Mouse (Mus musculus) CD4-positive helper T cell, adult 2 months (primary cell): ENCODE data around the gene Magi2.

Experiments used
- DNase-seq: peaks from one replicate; pipeline ENCODE4 v3.0.0-alpha.2; 2012; ENCODE audit warnings: low read depth, missing footprints, low spot score

Gene Magi2

DNA sequence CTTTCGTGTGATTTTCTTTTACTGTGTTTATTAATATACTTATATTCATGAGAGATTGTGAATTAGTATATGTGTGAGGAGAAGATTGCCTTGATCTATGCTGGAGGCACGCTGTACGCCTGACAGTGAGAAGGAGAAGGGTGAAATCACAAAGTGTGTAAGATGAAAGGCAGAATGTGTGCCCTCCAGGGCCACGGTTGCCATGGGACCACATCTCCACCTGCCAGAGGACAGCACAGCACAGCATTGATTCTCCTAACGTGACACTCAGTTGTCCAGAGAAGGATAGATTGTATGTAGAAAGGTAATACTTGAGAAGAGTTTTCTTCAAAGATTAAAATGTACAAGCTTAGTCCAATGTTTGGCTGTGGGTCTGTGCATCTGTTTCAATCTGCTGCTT lies 847.3 kb downstream of the Magi2 start:
- DNase-seq, result no peak

DNA sequence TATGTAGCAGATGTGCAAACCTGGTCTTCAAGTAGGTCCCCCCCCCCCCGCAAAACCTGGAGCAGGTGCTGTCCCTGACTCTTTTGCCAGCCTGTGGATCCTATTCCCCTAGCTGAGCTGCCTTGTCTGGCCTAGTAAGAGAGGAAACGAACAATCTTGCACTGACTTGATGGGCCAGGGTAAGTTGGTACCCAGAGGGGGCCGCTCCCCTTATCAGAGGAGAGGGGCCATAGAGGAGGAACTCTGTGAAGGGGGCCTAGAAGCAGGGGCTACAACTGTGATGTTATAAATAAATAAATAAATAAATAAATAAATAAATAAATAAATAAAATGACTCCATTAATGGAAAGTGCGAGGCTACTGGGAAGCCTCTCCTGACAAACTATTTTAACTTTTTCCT lies 848.0 kb downstream of the Magi2 start:
- no peak for DNase-seq

DNA sequence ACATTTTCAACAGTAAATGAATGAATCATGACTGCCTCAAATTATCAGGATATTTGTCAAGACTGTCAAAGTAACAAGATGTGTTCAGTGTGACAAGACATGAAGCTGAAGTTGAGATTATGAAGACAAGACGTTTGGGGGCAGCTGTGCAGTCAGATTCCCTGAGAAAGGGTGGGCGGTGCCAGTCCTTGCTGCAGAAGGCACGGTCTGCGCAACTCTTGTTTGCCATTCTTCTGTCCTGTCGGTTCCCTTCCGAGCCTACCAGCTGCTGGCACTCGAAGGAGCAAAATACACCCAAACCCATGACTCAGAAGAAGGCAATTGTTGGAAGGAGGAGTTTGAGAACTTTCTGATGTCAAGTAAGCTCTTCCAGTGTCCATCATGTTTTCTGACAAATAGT lies 852.1 kb downstream of the Magi2 start:
- no peak for DNase-seq

DNA sequence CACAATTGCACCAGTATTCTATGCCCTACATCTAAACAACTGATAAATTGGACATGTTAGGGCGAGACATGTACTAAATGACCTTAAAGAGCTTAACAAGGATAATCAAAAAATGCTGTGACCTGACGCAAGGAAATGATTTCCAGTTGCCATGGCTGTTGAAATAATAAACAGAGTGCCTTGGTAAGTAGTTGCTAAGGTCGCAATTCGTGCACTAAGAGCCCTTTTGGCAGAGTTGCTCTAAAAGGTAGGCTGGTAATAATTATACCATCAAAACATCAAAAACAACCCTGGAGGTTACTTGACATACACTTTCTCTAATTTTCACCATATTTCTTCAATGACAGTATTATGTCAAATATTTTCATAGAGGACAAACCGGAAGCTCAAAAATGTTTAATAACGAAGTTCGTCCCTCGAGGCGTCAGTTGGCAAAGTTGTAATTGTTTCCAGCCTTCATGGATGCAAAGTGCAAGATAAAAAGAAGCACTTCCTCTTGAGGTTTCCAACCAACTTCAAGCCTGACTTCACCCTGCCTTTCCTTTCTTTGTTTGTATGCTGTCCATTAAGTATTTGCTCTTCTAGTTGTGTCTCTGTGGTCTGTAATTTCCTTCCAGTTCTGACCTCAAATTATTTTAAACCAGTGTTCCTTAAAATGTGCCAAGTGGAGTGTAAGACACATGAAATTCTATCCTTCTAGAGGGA lies 853.9 kb downstream of the Magi2 start:
- no peak for DNase-seq

DNA sequence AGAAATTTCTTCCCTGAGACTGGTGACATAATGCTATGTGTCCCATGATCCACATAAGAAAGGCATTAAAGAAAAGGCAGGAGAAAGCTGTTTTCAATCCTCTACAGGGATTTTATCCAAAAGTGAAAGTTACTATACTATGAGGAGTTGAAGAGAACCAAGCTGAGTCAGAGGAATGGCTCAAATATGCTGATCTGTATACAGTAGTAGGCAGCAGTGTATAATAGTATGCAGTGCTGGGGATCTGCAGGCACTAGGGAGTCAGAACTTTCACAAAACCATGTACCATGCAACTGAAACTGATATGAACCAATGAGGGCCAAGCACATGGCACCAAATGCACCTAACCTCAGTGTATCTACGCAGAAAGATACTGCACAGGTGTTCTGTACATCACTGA lies 855.5 kb downstream of the Magi2 start:
- DNase-seq, result peak; percentile 11

DNA sequence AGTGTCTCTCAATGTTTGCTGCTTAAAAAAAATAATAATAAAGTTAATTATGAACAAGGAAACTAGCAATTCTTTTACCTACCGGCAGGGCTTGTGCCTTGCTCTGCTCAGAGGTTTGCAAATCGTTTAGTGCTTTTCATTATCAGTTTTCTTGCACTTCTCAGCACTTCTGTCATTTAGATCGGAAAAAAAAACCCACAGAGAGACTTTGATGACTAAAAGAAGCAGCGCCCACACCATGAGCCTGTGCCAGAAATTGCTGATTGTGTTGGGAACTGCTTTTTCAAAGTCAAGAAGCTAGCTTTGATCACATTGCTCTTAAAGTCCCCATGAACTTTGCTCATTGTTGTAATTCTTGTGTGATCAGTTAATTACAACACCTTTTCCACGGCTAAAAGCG lies 860.2 kb downstream of the Magi2 start:
- DNase-seq, result peak; percentile 76

DNA sequence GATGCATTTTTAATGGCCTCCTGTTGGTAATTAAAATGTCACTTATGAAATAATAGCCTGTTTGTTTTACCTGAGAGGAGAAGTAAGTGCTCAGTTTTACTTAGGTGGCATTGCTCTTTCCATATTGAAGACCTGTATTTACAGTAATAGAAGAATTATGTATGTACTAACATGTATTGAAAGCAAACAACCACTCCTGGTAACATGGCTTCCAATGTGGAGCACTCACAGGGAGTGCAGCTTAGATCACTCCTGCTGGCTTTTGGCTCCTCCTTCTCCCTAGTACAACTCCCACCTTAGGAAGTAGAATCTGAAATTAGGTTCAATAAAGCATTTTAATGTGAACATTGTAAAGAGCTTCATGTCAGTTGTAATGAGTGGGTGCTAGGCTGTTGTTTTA lies 877.0 kb downstream of the Magi2 start:
- DNase-seq, result no peak

DNA sequence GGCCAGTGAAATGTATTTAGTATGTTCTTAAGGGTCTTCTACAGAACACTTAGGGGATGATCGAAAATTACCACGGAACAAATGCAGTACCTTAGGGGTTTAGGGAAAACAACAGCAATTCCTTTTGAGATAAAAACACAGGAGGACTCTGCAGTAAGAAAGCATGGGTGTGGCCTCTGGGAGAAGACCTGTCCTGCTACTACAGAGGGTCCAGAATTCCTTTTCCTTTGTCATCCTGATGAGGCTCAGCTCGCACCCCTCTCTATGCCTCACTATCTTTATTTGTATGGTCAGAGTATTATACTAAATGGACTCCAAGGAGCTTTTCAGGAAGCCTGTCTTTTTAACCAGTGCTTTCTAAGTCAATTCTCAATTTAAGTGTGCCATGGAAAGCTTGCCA lies 877.7 kb downstream of the Magi2 start:
- no peak for DNase-seq

DNA sequence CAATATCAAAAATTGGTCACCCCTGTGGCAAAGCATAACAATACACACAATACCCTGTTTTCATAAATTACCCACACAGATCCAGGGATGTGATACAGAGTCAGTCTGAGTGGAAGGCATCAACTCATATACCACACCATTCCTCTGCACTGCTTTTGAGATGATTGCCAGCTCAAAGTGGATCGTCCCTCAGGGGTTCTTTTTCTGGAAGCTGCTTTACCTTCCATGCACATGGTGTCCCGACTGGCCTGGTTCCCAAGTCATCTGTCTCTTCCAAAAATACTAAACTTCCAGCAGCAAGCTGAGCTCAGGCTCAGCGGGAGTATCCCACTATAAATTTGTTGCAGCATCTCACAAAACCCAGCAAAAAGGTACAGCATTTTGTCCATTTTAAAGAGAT lies 882.7 kb downstream of the Magi2 start:
- DNase-seq, result no peak

DNA sequence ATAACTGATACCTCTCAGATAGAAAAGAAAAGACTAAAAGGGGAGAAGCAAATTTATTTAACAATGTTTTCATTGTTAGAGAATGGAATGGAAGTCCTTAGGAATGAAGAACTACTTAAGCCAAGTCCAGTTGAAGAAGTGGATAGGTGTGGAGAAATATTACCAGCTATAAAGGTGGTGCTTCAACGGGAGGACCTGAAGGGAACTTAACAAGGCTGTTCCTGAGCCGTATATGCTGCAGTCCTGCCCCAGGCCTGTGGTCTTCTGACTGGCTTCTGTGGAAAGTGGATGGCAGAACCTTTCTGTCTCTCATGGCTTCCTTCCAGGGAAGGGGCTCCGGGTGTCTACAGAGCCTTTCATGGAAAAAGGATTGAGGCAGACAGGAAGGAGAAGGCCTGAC lies 890.3 kb downstream of the Magi2 start:
- DNase-seq, result no peak

DNA sequence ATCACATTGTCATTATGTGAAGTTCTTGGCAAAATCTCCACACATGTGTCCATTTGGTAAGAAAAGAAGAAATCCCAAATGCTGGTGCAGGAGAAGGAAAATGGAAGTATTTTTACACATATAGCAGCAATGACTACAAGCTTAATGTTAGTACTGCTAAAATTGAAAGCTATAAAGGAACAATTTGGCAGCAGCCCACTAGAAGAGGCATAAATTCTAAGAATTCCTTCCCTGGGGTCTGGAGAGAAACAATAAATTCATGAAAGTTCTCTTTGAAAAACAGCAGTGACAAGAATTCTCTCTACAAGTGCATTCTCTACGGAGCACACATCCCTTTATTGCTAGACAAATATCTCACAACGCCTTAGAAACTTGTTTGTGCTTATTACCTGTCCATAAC lies 913.4 kb downstream of the Magi2 start:
- no peak for DNase-seq

DNA sequence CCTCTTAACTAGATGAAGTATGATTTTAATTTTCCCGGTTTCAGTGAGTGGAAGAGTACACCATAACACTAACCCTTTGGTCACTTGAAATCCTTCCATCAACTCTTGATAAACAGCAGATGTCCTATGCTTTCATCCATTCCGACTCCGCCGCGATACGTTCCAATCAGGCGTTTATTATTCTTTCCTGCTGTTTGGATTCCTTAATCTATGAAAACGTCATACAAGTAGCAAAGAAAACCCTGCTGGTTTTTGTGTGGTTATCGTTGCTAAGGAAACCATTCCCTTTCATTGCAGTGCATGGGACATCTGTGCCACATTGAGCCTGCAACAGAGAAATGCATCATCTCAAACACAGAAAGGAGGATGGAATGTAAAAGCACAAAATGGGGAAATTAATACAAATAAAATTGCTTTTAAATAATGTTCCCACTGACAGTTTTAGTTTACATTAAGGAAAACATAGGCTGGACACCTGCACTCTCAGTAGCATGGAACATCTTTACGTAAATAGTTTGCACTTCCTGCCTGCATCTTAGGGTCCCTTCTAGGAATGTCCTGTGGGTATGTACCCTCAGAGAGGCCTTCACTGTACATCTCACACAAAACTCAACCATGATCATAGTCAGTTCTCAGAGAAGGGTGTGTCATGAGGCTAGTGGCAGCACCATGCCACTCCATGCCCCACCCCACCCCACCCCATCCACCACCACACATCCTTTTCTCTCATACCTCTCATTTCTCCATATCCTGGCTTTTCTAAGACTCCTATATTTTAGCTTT lies 914.0 kb downstream of the Magi2 start:
- no peak for DNase-seq

DNA sequence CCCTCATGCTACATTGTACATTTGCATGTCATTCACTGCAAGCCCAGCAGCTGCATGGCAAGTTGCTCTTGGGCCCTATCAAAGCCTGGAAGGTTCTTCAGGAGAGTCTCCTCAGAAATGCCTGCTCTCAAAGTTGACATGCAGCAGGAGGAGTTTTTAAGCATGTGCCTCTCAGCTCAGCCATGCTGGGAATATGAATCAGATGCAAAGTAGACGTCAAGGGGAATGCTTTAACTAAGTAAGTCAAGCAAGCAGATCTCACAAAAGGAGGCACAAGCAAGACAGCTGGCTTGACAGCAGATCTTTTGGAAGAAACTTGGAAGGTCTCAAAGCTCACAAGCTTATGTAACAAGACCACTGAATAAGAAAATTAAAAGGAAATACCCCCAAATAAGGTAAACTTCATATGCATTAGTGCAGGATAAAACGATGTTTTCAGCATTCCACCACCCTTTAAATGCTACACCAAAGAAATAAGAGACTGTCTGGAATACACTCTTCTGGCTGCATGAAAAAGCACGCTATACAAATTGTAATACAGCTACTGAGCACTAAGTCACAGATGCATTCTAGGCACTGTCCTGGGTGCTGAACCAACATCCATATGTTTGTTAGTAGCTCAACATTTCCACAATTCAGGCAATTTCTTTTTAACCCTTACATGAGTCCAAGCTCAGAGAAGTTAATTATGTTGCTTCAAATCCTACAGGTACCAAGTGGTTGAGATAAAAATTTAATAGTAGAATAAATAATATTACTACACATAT lies 926.7 kb downstream of the Magi2 start:
- no peak for DNase-seq

DNA sequence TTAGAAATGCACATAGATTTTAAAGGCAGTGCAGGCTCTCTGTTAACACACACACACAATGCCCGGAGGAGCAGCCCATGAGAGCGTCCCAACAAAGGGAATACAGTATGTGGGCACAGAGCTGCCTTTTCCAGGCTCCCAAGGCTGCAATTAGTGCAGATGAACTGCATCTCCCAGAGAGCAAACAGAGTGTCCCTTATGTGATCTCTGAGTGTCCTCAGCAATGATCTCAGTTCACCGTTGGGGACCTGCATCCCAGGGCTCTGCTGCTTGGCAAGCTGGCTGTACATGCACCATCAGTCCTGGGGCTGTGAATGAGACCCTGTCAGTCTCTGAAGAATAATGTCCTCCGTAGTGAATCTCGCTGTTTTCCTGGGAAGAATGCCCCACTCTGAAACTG lies 969.9 kb downstream of the Magi2 start:
- no peak for DNase-seq

DNA sequence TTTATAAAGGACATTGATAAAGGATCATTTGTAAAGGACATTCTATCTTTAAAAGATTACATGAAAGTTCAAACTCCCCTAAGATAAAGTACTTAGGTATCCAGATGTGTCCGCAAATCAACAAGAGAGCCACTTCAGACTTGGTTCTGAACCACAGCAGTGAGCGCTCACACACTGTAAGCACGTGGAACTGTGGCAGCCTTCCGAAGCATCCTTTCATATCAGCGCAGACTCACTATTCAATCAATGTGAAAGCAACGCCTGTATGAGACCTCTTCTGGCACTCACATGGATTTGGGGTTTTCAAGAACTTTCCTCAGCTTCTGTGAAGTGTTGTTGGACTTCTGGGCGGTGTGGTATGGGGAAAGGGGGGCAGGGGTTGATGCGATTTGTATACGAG lies 970.6 kb downstream of the Magi2 start:
- no peak for DNase-seq

DNA sequence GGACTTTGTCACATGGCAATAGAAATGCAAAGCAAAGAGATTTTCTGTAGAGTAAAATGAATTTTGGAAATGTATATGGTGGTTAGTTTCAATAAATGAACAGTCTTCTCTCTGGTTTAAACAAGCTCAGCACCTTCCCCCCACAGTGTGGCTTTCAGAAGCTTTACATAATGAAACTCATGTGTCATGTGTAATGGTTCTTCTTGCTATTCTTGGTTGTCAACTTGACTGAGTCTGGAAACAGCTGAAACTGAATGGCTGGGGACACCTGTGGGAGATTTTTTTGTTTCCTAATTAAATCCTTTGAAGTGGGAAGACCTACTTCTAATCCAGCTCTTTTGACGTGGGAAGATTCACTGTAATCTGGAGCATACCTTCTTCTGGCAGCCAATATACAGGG lies 974.5 kb downstream of the Magi2 start:
- no peak for DNase-seq

DNA sequence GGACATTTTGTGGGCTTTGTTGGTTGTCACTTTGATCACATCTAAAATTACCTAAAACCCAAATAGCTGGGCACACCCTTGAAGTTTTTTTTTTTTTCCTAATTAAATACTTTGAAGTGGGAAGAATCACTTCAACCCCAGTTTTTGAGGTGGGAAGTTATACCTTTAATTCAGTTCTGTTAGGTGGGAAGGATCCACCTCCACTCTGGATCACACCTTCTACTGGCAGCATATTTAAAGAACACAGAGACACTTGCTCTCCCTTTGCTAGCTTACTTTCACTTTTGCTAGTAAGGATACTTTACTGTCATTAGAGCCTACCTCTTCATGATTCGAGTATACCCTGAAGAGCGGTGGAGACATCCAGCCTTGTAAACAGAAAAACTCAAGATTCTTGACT lies 981.3 kb downstream of the Magi2 start:
- DNase-seq, result no peak

DNA sequence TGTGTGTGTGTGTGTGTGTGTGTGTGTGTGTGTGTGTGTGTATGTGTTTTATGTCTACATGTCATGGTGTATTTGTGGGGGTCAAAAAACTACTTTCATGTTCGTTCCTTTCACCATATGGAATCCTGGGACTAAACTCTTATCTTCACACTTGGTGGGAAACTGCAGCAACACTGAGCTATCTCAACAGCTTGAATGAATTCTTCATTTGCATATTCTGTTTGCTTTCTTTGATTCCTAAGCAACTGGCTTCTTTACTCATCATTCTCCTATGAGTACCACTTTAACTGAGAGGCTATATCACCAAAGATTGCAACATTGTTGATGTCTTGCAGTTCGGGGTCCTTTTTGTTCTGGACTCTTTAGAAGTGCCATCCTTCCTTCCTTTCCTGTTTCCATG lies 986.5 kb downstream of the Magi2 start:
- no peak for DNase-seq

DNA sequence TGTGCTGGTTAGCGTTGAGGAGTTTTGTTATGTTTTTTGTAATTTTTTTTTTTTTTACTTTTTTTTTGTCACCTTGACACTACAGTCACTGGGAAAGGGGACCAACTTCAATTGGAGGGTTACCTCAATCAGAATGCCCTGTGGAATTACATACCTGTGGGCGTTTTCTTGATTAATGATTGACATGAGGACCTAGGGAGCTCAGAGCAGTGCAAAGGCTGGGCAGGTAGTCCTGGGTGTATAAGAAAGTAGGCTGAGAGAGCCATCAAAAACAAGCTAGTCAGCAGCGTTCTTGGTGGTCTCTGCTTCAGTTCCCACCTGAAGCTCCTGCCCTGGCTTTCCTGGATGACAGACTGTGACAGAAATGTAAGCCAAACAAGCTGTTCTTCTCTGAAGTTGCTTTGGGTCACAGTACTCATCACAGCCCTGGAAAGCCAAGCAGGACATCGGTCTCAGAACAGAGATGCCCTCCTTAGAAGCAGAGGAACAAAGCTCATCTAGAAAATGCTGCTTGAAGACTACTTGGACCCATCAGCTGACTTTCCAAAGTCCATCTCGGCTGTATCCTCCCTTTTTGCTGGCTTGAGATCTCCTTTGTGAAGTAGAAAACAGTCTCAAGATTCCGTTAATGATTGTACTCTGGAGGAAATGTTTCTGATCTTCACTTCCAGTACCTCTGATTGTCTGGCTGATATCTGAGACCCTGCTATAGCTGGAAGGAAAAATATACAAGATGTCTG lies 999.8 kb downstream of the Magi2 start:
- no peak for DNase-seq

DNA sequence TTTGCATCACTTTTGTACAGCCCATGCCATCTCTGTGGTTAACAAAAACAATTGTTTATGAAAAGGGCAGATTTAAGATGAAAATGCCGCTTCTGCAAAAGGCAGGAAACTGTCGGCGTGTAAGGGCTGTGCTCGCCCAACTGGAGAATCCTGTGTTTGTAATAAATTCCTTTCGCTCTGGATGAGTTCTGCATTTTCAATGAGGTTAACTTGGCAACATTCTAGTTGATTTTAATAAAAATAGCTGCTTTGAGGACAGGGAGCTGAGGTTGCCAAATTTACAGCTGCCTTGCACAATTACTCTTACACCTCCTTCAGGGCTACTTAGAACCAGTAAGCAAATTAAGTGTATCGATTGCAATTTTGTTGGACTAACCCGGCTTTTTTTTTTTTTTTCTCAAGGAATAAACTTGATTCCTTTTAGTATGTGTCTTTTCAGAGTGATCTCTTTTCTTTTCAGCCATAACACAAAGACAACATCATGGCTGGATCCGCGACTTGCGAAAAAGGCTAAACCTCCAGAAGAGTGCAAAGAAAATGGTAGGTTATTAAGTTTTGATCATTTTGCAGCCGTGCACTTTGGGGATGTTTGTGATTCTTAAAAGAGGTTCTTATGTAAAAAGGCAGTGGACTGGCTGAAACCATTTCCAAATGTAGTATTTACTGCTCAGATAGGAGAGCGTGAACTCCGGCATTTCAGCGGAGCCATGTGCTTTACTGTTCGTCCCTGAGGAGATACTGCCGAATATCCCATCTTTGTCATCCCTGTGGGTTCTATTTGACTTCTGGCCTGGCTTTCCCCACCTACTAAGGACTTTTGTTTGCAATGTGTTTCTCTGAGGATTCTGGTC lies 1001.3 kb downstream of the Magi2 start:
- DNase-seq, result no peak

DNA sequence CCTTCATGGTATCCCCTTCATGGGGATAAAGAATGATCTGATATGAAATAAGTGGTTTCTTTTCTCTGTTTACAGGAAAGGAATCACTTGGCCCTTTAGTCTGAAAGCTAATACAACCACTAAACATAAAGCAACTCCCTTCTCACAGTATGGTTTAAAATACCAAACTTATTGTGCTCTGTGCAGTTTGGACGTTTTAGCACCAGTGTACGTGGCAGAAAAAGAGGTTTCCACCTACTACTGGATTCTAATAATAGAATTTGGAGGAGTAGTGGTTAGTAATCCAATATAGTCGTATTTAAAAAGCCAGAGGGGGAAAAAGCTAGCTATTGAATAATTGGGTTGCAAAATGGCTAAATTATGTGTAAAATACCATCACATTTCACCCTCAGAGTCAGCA lies 1005.1 kb downstream of the Magi2 start:
- no peak for DNase-seq
